Mouse (Mus musculus): ENCODE results near the gene Tmem165. TPM values are rescaled to one million over a fixed set of nuclear protein-coding genes. Genes with fewer than 3 reads are reported as not detected.

The Tmem165 gene
- total and polyA plus RNA-seq, 2 experiments from 2014 or later: 41.4 to 70.6 TPM

DNA sequence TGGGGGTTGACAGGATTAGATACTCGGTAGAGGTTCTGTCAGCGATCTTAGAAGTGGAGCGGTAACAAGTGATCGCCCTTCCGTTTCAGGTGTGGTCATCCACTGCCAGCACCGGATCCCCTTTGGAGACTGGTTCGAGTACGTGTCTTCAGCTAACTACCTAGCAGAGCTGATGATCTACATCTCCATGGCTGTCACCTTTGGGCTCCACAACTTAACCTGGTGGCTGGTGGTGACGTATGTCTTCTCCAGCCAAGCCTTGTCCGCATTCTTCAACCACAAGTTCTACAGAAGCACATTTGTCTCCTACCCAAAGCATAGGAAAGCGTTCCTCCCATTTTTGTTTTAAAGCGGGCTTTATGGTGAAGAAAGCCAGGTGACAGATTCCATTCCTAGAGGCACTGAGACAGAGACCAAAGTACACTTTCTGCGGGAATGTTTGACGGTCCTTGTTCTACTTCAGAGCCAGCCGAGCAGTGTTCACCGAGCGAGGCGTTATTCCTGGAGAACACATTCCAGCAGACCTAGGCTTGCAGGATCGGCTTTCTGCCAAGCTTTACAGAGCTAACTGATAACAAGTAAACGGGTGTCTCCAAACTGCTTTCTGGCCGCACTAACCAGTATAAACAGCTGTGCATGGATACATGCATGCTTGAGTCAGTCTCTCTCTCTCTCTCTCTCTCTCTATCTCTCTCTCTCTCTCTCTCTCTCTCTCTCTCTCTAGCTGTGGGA lies 29.1 kb upstream of the Tmem165 start:
- WGBS: 95% methylated on average over 21 of the region's 21 CpGs
- no peaks in the 10 kb centered on the region for H3K9me3 ChIP-seq (ENCODE audit: low read length)
- DNase-seq (no peak), ATAC-seq (no peak)
- TF ChIP-seq CTCF (IDR thresholded peaks at IDR 0.05; ENCODE audit: low read depth): no peak
- H3K36me3 ChIP-seq (ENCODE audit: insufficient read depth): peaks cover 15% of the 10 kb centered on the region; the same call in 1 of the 2 replicates
- no peaks in the 10 kb centered on the region for H3K4me1 ChIP-seq (ENCODE audit: insufficient read depth)
- H3K27me3 ChIP-seq (ENCODE audit: insufficient read depth, low read length): no peaks in the 10 kb centered on the region
- H3K9ac ChIP-seq: no peak overlapping the region
- H3K4me2 ChIP-seq (ENCODE audit: low read depth): no peak overlapping the region
- H3K27ac ChIP-seq (ENCODE audit: low read depth, low read length): no peak overlapping the region
- no peak overlapping the region for H3K4me3 ChIP-seq (ENCODE audit: low read depth, low read length)

DNA sequence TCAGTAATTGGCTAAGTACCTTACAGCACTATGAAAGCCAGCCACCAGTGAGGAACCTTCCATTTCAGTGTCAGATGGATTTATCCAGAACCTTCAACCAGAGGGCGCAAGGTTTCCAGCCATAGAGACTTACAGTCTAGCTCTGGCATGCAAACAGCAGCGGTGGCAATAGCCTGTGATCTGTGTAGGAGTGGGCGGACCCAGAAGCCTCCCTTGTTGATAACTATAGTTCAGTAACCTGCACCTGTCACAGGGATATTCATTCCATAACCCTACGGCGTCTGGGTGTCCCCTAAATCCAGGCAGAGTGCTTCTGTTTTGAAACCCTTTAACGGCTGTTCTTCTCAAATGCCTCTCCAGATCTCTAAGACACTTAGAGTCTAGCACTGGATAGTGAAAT lies 24.1 kb upstream of the Tmem165 start:
- Histone ChIP-seq H3K9ac (no peak overlapping the region), H3K27me3 (ENCODE audit: insufficient read depth, low read length) (no peaks in the 10 kb centered on the region), H3K27ac (ENCODE audit: low read depth, low read length) (no peak overlapping the region), H3K4me3 (ENCODE audit: low read depth, low read length) (no peak overlapping the region), H3K4me1 (ENCODE audit: insufficient read depth) (no peaks in the 10 kb centered on the region), H3K36me3 (ENCODE audit: insufficient read depth) (peaks cover 4% of the 10 kb centered on the region; the same call in 1 of the 2 replicates), H3K4me2 (ENCODE audit: low read depth) (no peak overlapping the region), H3K9me3 (ENCODE audit: low read length) (no peaks in the 10 kb centered on the region)
- TF ChIP-seq CTCF (IDR thresholded peaks at IDR 0.05; ENCODE audit: low read depth): no peak
- ATAC-seq (no peak), DNase-seq (no peak)
- WGBS: 85% methylated on average over 6 of the region's 6 CpGs

- Histone ChIP-seq H3K36me3 (ENCODE audit: insufficient read depth) (no peaks in the 10 kb centered on the region), H3K27me3 (ENCODE audit: insufficient read depth, low read length) (no peaks in the 10 kb centered on the region), H3K4me2 (ENCODE audit: low read depth) (no peak overlapping the region), H3K9me3 (ENCODE audit: low read length) (no peaks in the 10 kb centered on the region), H3K9ac (no peak overlapping the region), H3K4me1 (ENCODE audit: insufficient read depth) (no peaks in the 10 kb centered on the region), H3K27ac (ENCODE audit: low read depth, low read length) (no peak overlapping the region), H3K4me3 (ENCODE audit: low read depth, low read length) (no peak overlapping the region)
- no peak for ATAC-seq
- no peak for TF ChIP-seq CTCF (IDR thresholded peaks at IDR 0.05; ENCODE audit: low read depth)
- no peak for DNase-seq
- 73% methylated on average over 3 of the region's 3 CpGs for WGBS
Measured at GRCm38 (mm10) chr5:76160086-76160485, 23.6 kb upstream of the Tmem165 start.

DNA sequence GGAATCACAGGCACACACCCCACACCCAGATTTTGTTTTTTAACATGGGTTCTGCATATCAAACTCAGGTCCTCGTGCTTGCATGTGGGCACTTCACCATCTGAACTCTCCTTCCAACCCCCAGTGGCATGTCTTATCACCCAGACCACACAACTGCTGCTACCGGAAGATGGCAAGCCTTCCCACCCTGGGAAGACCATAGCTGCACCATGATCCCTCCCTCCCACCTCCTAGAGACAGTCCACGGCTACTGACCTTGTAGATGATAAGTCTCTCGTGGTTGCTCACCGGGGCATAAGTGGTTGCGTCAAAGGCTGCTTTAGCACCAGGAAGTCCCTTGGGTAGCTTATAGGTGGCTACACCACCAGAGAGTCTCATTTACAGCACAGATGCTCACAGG lies 22.2 kb upstream of the Tmem165 start:
- DNase-seq (no peak), ATAC-seq (no peak)
- Histone ChIP-seq H3K36me3 (ENCODE audit: insufficient read depth) (no peaks in the 10 kb centered on the region), H3K4me1 (ENCODE audit: insufficient read depth) (no peaks in the 10 kb centered on the region), H3K27ac (ENCODE audit: low read depth, low read length) (no peak overlapping the region), H3K27me3 (ENCODE audit: insufficient read depth, low read length) (no peaks in the 10 kb centered on the region), H3K4me2 (ENCODE audit: low read depth) (no peak overlapping the region), H3K4me3 (ENCODE audit: low read depth, low read length) (no peak overlapping the region), H3K9ac (no peak overlapping the region), H3K9me3 (ENCODE audit: low read length) (no peaks in the 10 kb centered on the region)
- TF ChIP-seq CTCF (IDR thresholded peaks at IDR 0.05; ENCODE audit: low read depth): no peak
- WGBS: 91% methylated on average over 6 of the region's 6 CpGs

DNA sequence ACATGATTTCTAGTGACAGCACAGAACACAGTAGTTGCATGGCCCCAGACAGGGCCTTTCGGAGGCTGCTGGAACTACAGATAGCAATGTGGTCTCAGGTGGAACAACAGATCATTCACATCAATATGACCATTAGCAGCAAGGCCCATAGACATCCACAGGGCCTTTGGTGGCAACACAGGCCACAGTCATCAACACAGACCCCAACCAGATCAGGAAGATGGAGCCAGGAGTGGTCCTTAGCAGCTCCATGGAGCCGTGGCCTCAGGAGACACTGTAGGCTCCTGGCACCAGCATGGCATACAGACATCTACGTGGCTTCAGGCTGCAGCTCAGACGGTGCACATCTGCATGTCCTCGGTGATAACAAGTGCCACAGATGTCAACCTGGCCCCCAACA lies 20.8 kb upstream of the Tmem165 start:
- 88% methylated on average over 5 of the region's 5 CpGs for WGBS
- no peak for DNase-seq
- Histone ChIP-seq H3K4me3 (ENCODE audit: low read depth, low read length) (no peak overlapping the region), H3K9me3 (ENCODE audit: low read length) (no peaks in the 10 kb centered on the region), H3K9ac (no peak overlapping the region), H3K27ac (ENCODE audit: low read depth, low read length) (no peak overlapping the region), H3K4me2 (ENCODE audit: low read depth) (no peak overlapping the region), H3K27me3 (ENCODE audit: insufficient read depth, low read length) (no peaks in the 10 kb centered on the region), H3K36me3 (ENCODE audit: insufficient read depth) (no peaks in the 10 kb centered on the region), H3K4me1 (ENCODE audit: insufficient read depth) (no peaks in the 10 kb centered on the region)
- no peak for TF ChIP-seq CTCF (IDR thresholded peaks at IDR 0.05; ENCODE audit: low read depth)
- no peak for ATAC-seq

DNA sequence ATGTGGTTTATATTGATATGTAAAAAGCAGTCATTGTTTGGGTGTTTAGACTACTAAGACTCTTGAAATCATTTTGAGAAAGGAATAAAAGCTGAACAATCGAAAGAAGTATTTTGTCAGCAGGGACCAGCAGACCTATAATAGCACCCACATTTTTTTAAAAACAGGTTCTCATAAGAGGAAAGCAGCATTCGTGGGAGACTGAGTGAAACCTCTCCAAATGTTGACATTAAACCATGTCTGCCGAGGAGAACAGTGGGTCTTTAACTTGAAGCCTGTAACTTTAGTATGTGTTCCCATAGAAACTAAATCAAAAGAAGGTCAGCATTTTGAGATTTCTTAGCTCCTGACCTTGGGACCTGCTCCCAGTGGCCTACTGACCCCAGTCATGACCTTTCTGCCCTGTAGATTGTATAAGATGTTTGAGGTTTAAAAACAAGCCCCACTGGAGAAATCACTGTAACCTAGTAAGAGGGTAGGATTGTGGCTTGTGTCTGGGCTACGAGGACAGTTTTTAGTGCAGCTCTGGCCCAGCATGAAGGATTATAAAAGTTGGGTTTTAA lies 19.8 kb upstream of the Tmem165 start:
- Histone ChIP-seq H3K4me1 (ENCODE audit: insufficient read depth) (no peaks in the 10 kb centered on the region), H3K9me3 (ENCODE audit: low read length) (no peaks in the 10 kb centered on the region), H3K36me3 (ENCODE audit: insufficient read depth) (no peaks in the 10 kb centered on the region), H3K27me3 (ENCODE audit: insufficient read depth, low read length) (no peaks in the 10 kb centered on the region), H3K4me2 (ENCODE audit: low read depth) (no peak overlapping the region), H3K27ac (ENCODE audit: low read depth, low read length) (no peak overlapping the region), H3K9ac (no peak overlapping the region), H3K4me3 (ENCODE audit: low read depth, low read length) (no peak overlapping the region)
- ATAC-seq (no peak), DNase-seq (no peak)
- no peak for TF ChIP-seq CTCF (IDR thresholded peaks at IDR 0.05; ENCODE audit: low read depth)
- WGBS: 68% methylated on average over 4 of the region's 4 CpGs

GRCm38 (mm10) chr5:76164827-76165226 lies 18.9 kb upstream of the Tmem165 start:
- Histone ChIP-seq H3K9me3 (ENCODE audit: low read length) (no peaks in the 10 kb centered on the region), H3K27me3 (ENCODE audit: insufficient read depth, low read length) (no peaks in the 10 kb centered on the region), H3K27ac (ENCODE audit: low read depth, low read length) (no peak overlapping the region), H3K36me3 (ENCODE audit: insufficient read depth) (no peaks in the 10 kb centered on the region), H3K4me1 (ENCODE audit: insufficient read depth) (no peaks in the 10 kb centered on the region), H3K4me2 (ENCODE audit: low read depth) (no peak overlapping the region), H3K9ac (no peak overlapping the region), H3K4me3 (ENCODE audit: low read depth, low read length) (no peak overlapping the region)
- WGBS: 81% methylated on average over 7 of the region's 7 CpGs
- DNase-seq (no peak), ATAC-seq (no peak)
- no peak for TF ChIP-seq CTCF (IDR thresholded peaks at IDR 0.05; ENCODE audit: low read depth)
